Comparison of ENCODE assay signal across 18 mouse cellular contexts in the genomic region with DNA sequence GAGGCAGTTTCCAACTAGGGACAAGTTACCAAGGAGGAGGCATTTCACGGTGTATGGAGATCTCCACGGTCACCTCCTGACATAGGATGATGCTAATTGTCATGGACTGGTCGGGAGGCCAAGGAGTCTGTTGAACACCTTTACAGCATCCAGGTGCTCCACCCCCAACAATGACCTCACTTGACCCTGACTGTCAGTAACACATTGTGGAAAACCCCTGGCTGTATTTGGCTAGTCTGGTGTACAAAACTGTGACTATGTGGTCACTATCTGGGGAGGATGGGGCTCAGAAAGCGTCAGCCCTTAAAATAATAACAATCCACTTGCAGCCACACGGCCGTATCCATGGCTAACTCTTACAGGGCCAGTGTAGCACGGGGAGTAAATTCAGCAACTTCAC.
DNase-seq lines count a peak whose midpoint lies in the region; ATAC-seq lines count a peak whose summit lies in the region.
"Had no signal": no experiment of that assay in that cellular context is flagged by ENCODE, and none has a peak within 500 bp of the region (broad histone marks: within the 10 kb centered on the region; RNA-seq: fewer than 3 reads in every experiment).

No protein-coding gene starts in this region.

- DNase-seq in retina, postnatal 1 day: peak; percentile 15
- no peak for DNase-seq in retina, embryonic 14.5 days (ENCODE audit: low spot score)
- peak; percentile 47 for DNase-seq in large intestine, adult 2 months (ENCODE audit: low read depth, low spot score)
- DNase-seq: adrenal gland, postnatal 14 days; cerebellum, adult 11-12 months; cerebellum, adult 9-10 months; cerebellum, postnatal 25 days; forebrain, postnatal 0 days; gastrocnemius, postnatal 14 days; heart, postnatal 4 days had no signal

- H3K27me3 ChIP-seq in stomach, embryonic 15.5 days (replicated peaks): no peaks in the 10 kb centered on the region
- H3K27me3 ChIP-seq in neural tube, embryonic 15.5 days (replicated peaks): no peaks in the 10 kb centered on the region
- no peaks in the 10 kb centered on the region for H3K27me3 ChIP-seq in forebrain, embryonic 12.5 days
- H3K27me3 ChIP-seq: embryonic facial prominence, embryonic 12.5 days; forebrain, embryonic 13.5 days; heart, embryonic 13.5 days; hindbrain, embryonic 12.5 days had no signal

- peak overlapping the region; percentile 6; the same call in 1 of the 2 replicates for H3K27ac ChIP-seq in stomach, embryonic 15.5 days
- no peak overlapping the region for H3K27ac ChIP-seq in neural tube, embryonic 15.5 days (replicated peaks)
- no peak overlapping the region for H3K27ac ChIP-seq in forebrain, embryonic 12.5 days
- H3K27ac ChIP-seq: embryonic facial prominence, embryonic 12.5 days; forebrain, embryonic 13.5 days; heart, embryonic 13.5 days; hindbrain, embryonic 12.5 days had no signal

- H3K9ac ChIP-seq in stomach, embryonic 15.5 days: no peak overlapping the region
- no peak overlapping the region for H3K9ac ChIP-seq in neural tube, embryonic 15.5 days (replicated peaks)
- H3K9ac ChIP-seq in forebrain, embryonic 12.5 days: no peak overlapping the region
- H3K9ac ChIP-seq: embryonic facial prominence, embryonic 12.5 days; forebrain, embryonic 13.5 days; forebrain, postnatal 0 days; heart, embryonic 13.5 days; hindbrain, embryonic 12.5 days had no signal

- H3K36me3 ChIP-seq in stomach, embryonic 15.5 days: no peaks in the 10 kb centered on the region
- H3K36me3 ChIP-seq in neural tube, embryonic 15.5 days: no peaks in the 10 kb centered on the region
- H3K36me3 ChIP-seq in forebrain, embryonic 12.5 days (replicated peaks): no peaks in the 10 kb centered on the region
- H3K36me3 ChIP-seq: embryonic facial prominence, embryonic 12.5 days; heart, embryonic 13.5 days; hindbrain, embryonic 12.5 days had no signal

- ATAC-seq in stomach, embryonic 15.5 days (ENCODE audit: insufficient read depth, low FRiP score, low read depth): no peak
- no peak for ATAC-seq in neural tube, embryonic 15.5 days (ENCODE audit: low FRiP score)
- ATAC-seq in forebrain, embryonic 12.5 days (ENCODE audit: low FRiP score): no peak
- ATAC-seq: activated CD4-positive, CD25-positive, alpha-beta regulatory T cell, adult 4 months; forebrain, embryonic 13.5 days; forebrain, postnatal 0 days had no signal

- H3K4me2 ChIP-seq in stomach, embryonic 15.5 days: no peak overlapping the region
- no peak overlapping the region for H3K4me2 ChIP-seq in neural tube, embryonic 15.5 days
- no peak overlapping the region for H3K4me2 ChIP-seq in forebrain, embryonic 12.5 days
- H3K4me2 ChIP-seq: embryonic facial prominence, embryonic 12.5 days; forebrain, embryonic 13.5 days; heart, embryonic 13.5 days; hindbrain, embryonic 12.5 days had no signal

- H3K4me1 ChIP-seq in stomach, embryonic 15.5 days: peaks cover 15% of the 10 kb centered on the region
- peaks cover 6% of the 10 kb centered on the region; the same call in 1 of the 2 replicates for H3K4me1 ChIP-seq in neural tube, embryonic 15.5 days
- no peaks in the 10 kb centered on the region for H3K4me1 ChIP-seq in forebrain, embryonic 12.5 days
- H3K4me1 ChIP-seq: hindbrain, embryonic 12.5 days had no signal

- H3K9me3 ChIP-seq in stomach, embryonic 15.5 days: no peaks in the 10 kb centered on the region
- H3K9me3 ChIP-seq in neural tube, embryonic 15.5 days (replicated peaks): no peaks in the 10 kb centered on the region
- H3K9me3 ChIP-seq in forebrain, embryonic 12.5 days: 0 out of 2 replicates have a peak, but pooled peaks cover 3% of the 10 kb centered on the region
- H3K9me3 ChIP-seq: embryonic facial prominence, embryonic 12.5 days; forebrain, embryonic 13.5 days; heart, embryonic 13.5 days; hindbrain, embryonic 12.5 days had no signal

- WGBS in large intestine, adult 2 months: 19% methylated on average over 7 of the region's 7 CpGs
- WGBS in stomach, embryonic 15.5 days: 33% methylated on average over 7 of the region's 7 CpGs
- WGBS in neural tube, embryonic 15.5 days: 73% methylated on average over 7 of the region's 7 CpGs
- 78% methylated on average over 7 of the region's 7 CpGs for WGBS in forebrain, embryonic 12.5 days

- no peak overlapping the region for H3K4me3 ChIP-seq in stomach, embryonic 15.5 days (replicated peaks)
- H3K4me3 ChIP-seq in neural tube, embryonic 15.5 days (replicated peaks): no peak overlapping the region
- H3K4me3 ChIP-seq in forebrain, embryonic 12.5 days (replicated peaks): no peak overlapping the region
- H3K4me3 ChIP-seq: embryonic facial prominence, embryonic 12.5 days; forebrain, embryonic 13.5 days; heart, embryonic 13.5 days; hindbrain, embryonic 12.5 days had no signal
